8 mouse cellular contexts compared by ENCODE assay signal in genomic region chr2:167189291-167190075, GRCm38 (mm10). TPM values are rescaled to one million over a fixed set of nuclear protein-coding genes. Genes with fewer than 3 reads are reported as not detected.
DNase-seq lines count a peak whose midpoint lies in the region; ATAC-seq and TF ChIP-seq lines count a peak whose summit lies in the region.

No protein-coding gene starts in this region.

- H3K36me3 ChIP-seq in megakaryocyte, embryonic 14.5 days (replicated peaks; ENCODE audit: low read length), result no peaks in the 10 kb centered on the region
- peaks cover 2% of the 10 kb centered on the region; the same call in 1 of the 2 replicates for H3K36me3 ChIP-seq in forebrain, postnatal 0 days (ENCODE audit: insufficient read depth)
- H3K36me3 ChIP-seq in liver, embryonic 15.5 days (replicated peaks), result no peaks in the 10 kb centered on the region

- peak overlapping the region; percentile 65 for H3K4me2 ChIP-seq in forebrain, postnatal 0 days (ENCODE audit: low read depth)
- peak overlapping the region; percentile 65 for H3K4me2 ChIP-seq in liver, embryonic 15.5 days

- peak overlapping the region; percentile 72 for H3K9ac ChIP-seq in forebrain, postnatal 0 days
- no peak overlapping the region for H3K9ac ChIP-seq in liver, embryonic 15.5 days

- DNase-seq in brain, adult 2 months (ENCODE audit: low read depth, low spot score), result peak; percentile 82
- DNase-seq in forebrain, postnatal 0 days, result peak; percentile 66
- peak; percentile 13 to 30 for DNase-seq in kidney, adult 8-10 months
- DNase-seq in right cerebral cortex, postnatal 25 days, result peak; percentile 43
- DNase-seq in adipocyte (ENCODE audit: low spot score), result no peak

- peak overlapping the region; percentile 62 for H3K27ac ChIP-seq in forebrain, postnatal 0 days (ENCODE audit: low read depth, low read length)
- H3K27ac ChIP-seq in liver, embryonic 15.5 days (replicated peaks), result no peak overlapping the region

- no peak for TF ChIP-seq CTCF in forebrain, postnatal 0 days (IDR thresholded peaks at IDR 0.05; ENCODE audit: low read depth)

- H3K27me3 ChIP-seq in megakaryocyte, embryonic 14.5 days (replicated peaks), result peaks cover 89% of the 10 kb centered on the region
- no peaks in the 10 kb centered on the region for H3K27me3 ChIP-seq in forebrain, postnatal 0 days (ENCODE audit: insufficient read depth, low read length)
- H3K27me3 ChIP-seq in liver, embryonic 15.5 days, result peaks cover 82% of the 10 kb centered on the region

- WGBS in forebrain, postnatal 0 days, result under 1% methylated on average over 47 of the region's 91 CpGs
- WGBS in liver, embryonic 15.5 days (ENCODE audit: insufficient replicate concordance), result 3% methylated on average over 63 of the region's 91 CpGs

- H3K4me1 ChIP-seq in megakaryocyte, embryonic 14.5 days, result peaks cover 17% of the 10 kb centered on the region
- H3K4me1 ChIP-seq in forebrain, postnatal 0 days (ENCODE audit: insufficient read depth), result peaks cover 7% of the 10 kb centered on the region
- peaks cover 11% of the 10 kb centered on the region for H3K4me1 ChIP-seq in liver, embryonic 15.5 days (replicated peaks)

- peaks cover 8% of the 10 kb centered on the region for H3K9me3 ChIP-seq in megakaryocyte, embryonic 14.5 days
- H3K9me3 ChIP-seq in forebrain, postnatal 0 days (ENCODE audit: low read length), result no peaks in the 10 kb centered on the region
- H3K9me3 ChIP-seq in liver, embryonic 15.5 days (replicated peaks), result no peaks in the 10 kb centered on the region

- peak overlapping the region; percentile 92 for H3K4me3 ChIP-seq in megakaryocyte, embryonic 14.5 days (replicated peaks)
- H3K4me3 ChIP-seq in forebrain, postnatal 0 days (ENCODE audit: low read depth, low read length), result peak overlapping the region; percentile 68
- H3K4me3 ChIP-seq in liver, embryonic 15.5 days (replicated peaks), result peak overlapping the region; percentile 51

- ATAC-seq in megakaryocyte, adult 5-6 weeks (ENCODE audit: poor library complexity, severe bottlenecking), result no peak
- ATAC-seq in forebrain, postnatal 0 days, result peak; percentile 52
- ATAC-seq in liver, embryonic 15.5 days (ENCODE audit: insufficient read depth), result peak; percentile 26; the same call in 1 of the 2 replicates

RNA-seq across cellular contexts. Expression of gene Kcnb1, which starts 0.5 kb away (rescaled TPM):
- polyA plus RNA-seq in megakaryocyte, embryonic 14.5 days (2012; ENCODE audit: insufficient read depth, low replicate concordance), result 0.02 TPM in 1 of 2 replicates, not detected in the other
- total RNA-seq in megakaryocyte, adult 5-6 weeks (2015), result 0.07 and 1.6 TPM in 2 replicates
- total RNA-seq in megakaryocyte, adult 5-6 weeks (2017), result 0.07 and 0.49 TPM in 2 replicates
- 15.5 and 21.8 TPM in 2 replicates for total RNA-seq in forebrain, postnatal 0 days (2014; rRNA removed)
- 2.9 and 4.1 TPM in 2 replicates for polyA plus RNA-seq in forebrain, postnatal 0 days (2015; fragmentation: Nextera tagmentation; extraction: Ambion mirVana)
- polyA plus RNA-seq in liver, embryonic 15.5 days (2015; fragmentation: Nextera tagmentation; extraction: Ambion mirVana), result 0.06 and 0.13 TPM in 2 replicates

RNA-seq across cellular contexts. Expression of gene Ptgis, which starts 50.9 kb away (rescaled TPM):
- not detected in 2 replicates for polyA plus RNA-seq in megakaryocyte, embryonic 14.5 days (2012; ENCODE audit: insufficient read depth, low replicate concordance)
- total RNA-seq in megakaryocyte, adult 5-6 weeks (2015), result not detected in 2 replicates
- total RNA-seq in megakaryocyte, adult 5-6 weeks (2017), result not detected in 2 replicates
- total RNA-seq in forebrain, postnatal 0 days (2014; rRNA removed), result 2.5 and 4.0 TPM in 2 replicates
- 2.5 and 2.8 TPM in 2 replicates for polyA plus RNA-seq in forebrain, postnatal 0 days (2015; fragmentation: Nextera tagmentation; extraction: Ambion mirVana)
- 1.1 and 1.3 TPM in 2 replicates for polyA plus RNA-seq in liver, embryonic 15.5 days (2015; fragmentation: Nextera tagmentation; extraction: Ambion mirVana)
